Mouse (Mus musculus) right cerebral cortex, postnatal 36 days (tissue): ENCODE measurements at regions not wholly inside any gene's neighbourhood (a gene's known extent, or its start where the extent isn't known, plus 50 kb on each side); places are given as distances from the start of the nearest gene placed in this dataset.
"Not testable (repeated sequence)": the region's sequence is repeated elsewhere in the genome, so short reads cannot be mapped to it uniquely, and the experiment has no call there.

Experiments used
- DNase-seq, 2 experiments: peaks; one replicate each; pipeline ENCODE4 v3.0.0; 2022; ENCODE audit warnings: low spot score in 2 of 2, mixed read lengths in 1 of 2

DNA sequence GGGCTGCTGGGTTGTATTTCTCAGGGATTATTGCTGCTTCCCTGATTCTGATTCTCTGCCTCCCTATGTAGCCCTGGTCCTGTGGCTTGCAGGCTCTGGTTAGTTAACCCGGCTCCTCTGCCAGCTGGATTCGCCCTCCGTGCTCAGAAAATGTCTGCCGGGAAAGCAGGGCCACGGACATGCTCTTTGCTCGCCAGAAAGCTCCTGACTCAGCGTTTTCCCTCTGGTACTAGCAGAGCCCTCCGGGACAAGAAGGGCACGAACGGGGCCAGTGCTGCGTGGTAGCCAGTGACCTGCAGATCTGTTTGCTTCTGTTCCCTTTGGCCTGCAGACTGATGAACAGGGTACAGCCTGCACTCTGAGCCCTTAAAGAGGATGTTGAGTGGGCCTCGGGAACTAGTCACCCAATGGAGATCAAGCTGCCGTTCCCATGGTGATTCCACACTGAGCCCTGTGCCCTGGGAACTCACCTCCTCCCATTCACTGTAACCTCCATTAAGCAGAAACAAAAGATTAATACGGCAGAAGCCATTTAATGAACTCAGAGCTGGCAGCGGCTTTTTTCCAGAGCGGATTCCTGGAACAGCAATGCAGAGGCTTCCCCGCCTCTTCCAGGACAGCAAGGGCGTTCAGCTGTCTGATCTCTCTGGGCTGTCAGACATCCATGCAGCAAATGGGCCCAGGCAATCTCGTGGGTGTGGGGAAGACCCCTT lies 159.9 kb upstream of the Myt1l start:
- DNase-seq, result peak; percentile 53 to 57

DNA sequence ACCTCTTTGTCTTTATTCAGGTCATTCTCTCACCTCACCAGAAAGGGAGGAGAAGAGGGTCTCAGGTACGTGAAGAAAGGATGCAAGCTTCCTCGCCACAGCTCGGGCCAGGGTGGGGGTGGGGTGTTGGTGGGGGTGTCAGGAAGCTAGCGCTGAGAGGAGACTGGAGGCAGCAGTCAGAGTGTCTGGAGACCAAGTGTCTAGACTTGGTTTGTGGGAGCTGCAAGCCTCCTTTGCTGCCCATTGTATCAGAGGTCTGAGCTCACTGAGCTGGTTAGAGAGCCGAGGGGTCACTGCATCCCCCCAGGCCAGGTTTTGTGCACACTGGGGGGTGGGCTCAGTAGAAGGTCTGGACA lies 159.4 kb upstream of the Myt1l start:
- DNase-seq, result no peak

GRCm38 (mm10) chr12:29391756-29392155 lies 136.4 kb upstream of the Myt1l start:
- peak in 1 of 2 experiments; percentile 35 for DNase-seq

DNA sequence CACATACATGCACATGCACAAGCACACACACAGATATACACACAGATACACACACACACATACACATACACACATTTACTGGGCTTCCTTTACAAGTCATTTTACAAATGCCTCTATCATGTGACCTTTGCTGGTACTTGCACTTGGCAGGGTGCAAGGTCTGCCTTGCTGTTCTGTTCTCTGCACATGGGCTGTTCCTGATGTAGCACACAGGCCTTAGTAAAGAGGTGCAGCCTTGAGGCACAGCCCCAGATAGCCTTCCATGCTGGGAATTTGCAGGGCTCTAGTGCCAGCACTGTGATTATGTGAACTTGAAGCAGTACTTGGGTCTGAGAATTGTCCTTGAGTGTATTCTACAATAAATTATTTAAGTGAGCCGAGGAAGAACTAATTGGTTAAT lies 133.9 kb upstream of the Myt1l start:
- DNase-seq, result no peak

GRCm38 (mm10) chr12:29394881-29395280 lies 133.3 kb upstream of the Myt1l start:
- DNase-seq, result no peak

GRCm38 (mm10) chr12:29395401-29395982 lies 132.7 kb upstream of the Myt1l start:
- DNase-seq, result no peak

DNA sequence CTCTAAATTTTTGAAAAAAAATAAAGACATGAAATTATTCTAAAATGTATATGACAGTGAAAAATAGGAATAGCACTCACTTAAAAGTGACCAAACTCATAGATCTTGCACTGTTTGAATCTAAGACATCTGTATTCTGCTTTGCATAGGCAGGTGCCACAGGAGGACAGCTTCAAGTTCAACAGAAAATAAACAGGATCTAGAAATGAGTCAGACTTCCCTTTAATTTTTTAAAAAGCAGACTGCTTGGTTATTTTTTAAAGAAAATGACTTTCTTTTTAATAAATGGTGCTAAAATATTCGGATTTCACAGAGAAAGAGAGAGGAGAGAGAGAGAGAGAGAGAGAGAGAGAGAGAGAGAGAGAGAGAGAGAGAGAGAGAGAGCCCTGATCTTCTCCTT lies 123.8 kb upstream of the Myt1l start:
- DNase-seq, result no peak

- DNase-seq, result no peak
Measured at GRCm38 (mm10) chr12:29409336-29410055, 118.7 kb upstream of the Myt1l start.

DNA sequence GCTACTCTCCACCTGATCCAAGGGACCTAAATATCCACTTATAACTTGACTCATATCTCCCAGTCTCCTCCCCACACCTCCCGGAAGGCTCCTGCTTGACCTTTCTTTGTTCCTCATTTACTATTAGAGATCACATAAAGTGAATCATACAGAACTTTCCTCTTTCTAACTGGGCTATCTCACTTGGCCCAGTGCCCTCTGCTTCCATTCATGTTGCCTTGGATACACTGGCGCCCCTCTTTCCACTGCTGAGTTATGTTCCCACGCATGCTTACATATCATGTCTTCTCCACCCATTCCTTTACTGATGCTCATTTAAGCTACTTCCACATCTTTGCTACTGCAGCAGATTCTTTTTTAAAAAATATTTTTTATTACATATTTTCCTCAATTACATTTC lies 94.2 kb upstream of the Myt1l start:
- DNase-seq, result no peak

DNA sequence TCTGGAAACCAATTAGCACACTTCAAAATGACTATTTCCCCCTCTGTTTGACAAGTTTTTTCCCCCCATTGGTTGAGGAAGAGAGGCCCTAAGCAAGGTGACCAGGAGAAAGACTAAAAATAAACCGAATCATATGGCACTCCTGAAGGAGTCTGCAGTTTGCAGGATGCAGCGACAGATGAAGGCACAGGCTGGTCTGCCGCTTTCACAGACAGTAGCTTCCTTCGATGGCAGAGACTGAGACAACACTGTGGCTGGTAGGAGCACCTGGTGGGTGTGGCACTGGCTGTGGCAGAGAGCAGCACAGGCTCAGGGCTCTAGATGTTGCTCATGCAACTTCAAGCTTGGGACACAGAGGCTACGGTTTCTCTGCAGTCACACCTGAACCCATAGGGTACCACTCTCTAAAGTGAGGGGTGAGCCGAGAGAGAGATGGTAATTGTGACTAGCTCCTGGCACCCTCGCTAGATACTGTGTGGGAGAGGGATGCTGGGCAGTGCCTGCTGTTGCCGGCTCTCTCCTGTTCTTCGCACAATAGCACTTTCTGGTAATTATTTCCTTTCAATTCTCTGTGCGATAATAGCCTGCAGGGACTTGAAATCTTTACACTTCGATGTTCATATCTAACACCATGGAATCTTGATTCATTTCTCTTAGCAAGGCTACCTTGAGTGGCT lies 88.7 kb upstream of the Myt1l start:
- peak; percentile 11 to 27 for DNase-seq

DNA sequence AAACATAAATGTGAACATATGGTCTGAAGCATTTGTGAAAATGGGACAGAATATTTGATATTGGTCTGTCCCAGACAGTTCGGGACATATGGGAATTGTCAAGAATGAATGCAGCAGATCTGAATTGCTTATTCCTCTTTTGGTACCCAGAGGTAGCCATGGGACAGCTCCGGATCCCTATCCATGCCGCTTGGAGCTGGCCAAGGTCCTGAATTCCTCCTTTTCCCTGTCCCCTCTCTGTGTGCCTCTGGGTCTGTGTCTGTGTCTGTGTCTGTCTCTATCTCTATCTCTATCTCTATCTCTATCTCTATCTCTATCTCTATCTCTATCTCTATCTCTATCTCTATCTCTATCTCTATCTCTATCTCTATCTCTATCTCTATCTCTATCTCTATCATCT lies 63.0 kb upstream of the Myt1l start:
- DNase-seq, result not testable (repeated sequence)
